ENCODE assay signal across 8 mouse cellular contexts in the genomic region with DNA sequence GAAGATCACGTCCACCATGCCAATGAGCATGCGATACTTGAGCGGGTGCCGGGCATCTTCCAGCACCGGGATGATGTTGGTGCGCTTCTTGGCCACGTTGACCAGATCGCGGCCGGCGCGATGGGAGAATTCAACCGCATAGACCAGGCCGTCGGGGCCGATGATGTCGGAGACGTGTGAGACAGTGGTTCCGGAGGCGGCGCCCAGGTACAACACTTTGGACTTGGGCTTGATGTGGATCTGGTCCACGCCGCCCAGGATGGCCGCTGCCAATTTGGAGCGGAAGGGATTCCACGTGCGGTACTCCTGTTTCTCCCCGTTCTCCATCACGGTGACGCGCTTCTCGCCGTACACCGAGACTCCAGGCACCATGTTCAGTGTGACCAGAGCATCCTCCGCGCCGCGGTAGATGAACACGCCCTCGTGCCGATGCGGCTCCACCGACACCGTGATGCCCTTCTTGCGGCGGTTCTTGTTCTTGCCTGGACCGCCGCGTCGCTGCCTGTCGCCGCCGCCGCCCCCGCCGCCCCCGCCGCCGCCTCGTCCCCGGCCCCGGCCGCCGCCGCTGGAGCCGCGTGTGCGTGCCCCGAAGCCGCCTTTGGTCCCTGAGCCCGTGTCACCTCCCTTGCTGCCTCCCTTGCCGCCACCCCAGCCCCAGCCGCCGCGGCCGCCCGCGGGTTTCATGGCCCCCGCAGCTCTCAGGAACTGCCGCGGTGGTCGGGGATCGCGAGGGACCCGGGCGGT. TPM values are rescaled to one million over a fixed set of nuclear protein-coding genes. Genes with fewer than 3 reads are reported as not detected.
DNase-seq lines count a peak whose midpoint lies in the region; ATAC-seq and TF ChIP-seq lines count a peak whose summit lies in the region.
"Had no signal": no experiment of that assay in that cellular context is flagged by ENCODE, and none has a peak within 500 bp of the region (broad histone marks: within the 10 kb centered on the region; RNA-seq: fewer than 3 reads in every experiment).

No protein-coding gene starts in this region.

- TF ChIP-seq POLR2A in ES-Bruce4 (IDR thresholded peaks at IDR 0.05; ENCODE audit: insufficient read depth, low read length): no peak

- H3K4me3 ChIP-seq in E14TG2a.4 (replicated peaks; ENCODE audit: low read length) (peak overlapping the region; percentile 75), ES-Bruce4 (ENCODE audit: low read depth, low read length) (peak overlapping the region; percentile 61)
- peak overlapping the region; percentile 41 for H3K4me3 ChIP-seq in embryonic facial prominence, embryonic 14.5 days (ENCODE audit: low read depth, low read length)
- peak overlapping the region; percentile 66 for H3K4me3 ChIP-seq in layer of hippocampus, adult 2 months
- peak overlapping the region; percentile 66 for H3K4me3 ChIP-seq in midbrain, embryonic 14.5 days (replicated peaks; ENCODE audit: low read depth, low read length)

- H3K4me1 ChIP-seq in E14TG2a.4 (replicated peaks; ENCODE audit: low read depth, low read length): peaks cover 22% of the 10 kb centered on the region
- no peaks in the 10 kb centered on the region for H3K4me1 ChIP-seq in ES-Bruce4 (ENCODE audit: control insufficient read depth, insufficient read depth, low read length)
- peaks cover 10% of the 10 kb centered on the region; the same call in 1 of the 2 replicates for H3K4me1 ChIP-seq in embryonic facial prominence, embryonic 14.5 days (ENCODE audit: control insufficient read depth, insufficient read depth, low read length)
- H3K4me1 ChIP-seq in midbrain, embryonic 14.5 days (ENCODE audit: control insufficient read depth, insufficient read depth, low read length): peaks cover 13% of the 10 kb centered on the region

- H3K9me3 ChIP-seq in E14TG2a.4 (ENCODE audit: low read length): no peaks in the 10 kb centered on the region
- H3K9me3 ChIP-seq in ES-Bruce4 (replicated peaks; ENCODE audit: control insufficient read depth, insufficient read depth, low read length, poor library complexity, severe bottlenecking): no peaks in the 10 kb centered on the region
- H3K9me3 ChIP-seq in embryonic facial prominence, embryonic 14.5 days (ENCODE audit: control insufficient read depth, low read length): no peaks in the 10 kb centered on the region
- H3K9me3 ChIP-seq in midbrain, embryonic 14.5 days (ENCODE audit: control insufficient read depth, low read length): no peaks in the 10 kb centered on the region

- H3K27me3 ChIP-seq in E14TG2a.4 (ENCODE audit: insufficient read depth, low read length) (peaks cover 68% of the 10 kb centered on the region), ES-Bruce4 (ENCODE audit: control insufficient read depth, insufficient read depth, low read length, poor library complexity, severe bottlenecking) (peaks cover 15% of the 10 kb centered on the region)
- peaks cover 46% of the 10 kb centered on the region for H3K27me3 ChIP-seq in embryonic facial prominence, embryonic 14.5 days (replicated peaks; ENCODE audit: control insufficient read depth, insufficient read depth, low read length)
- H3K27me3 ChIP-seq in midbrain, embryonic 14.5 days (ENCODE audit: control insufficient read depth, insufficient read depth, low read length): peaks cover 23% of the 10 kb centered on the region

- no peak for DNase-seq in embryonic facial prominence, embryonic 14.5 days (ENCODE audit: low spot score)
- DNase-seq in layer of hippocampus, adult 2 months (ENCODE audit: low spot score in 2 of 2): peak; percentile 8 to 30
- peak; percentile 69 for DNase-seq in midbrain, embryonic 14.5 days
- no peak for DNase-seq in urinary bladder, postnatal 25 days (ENCODE audit: low spot score)
- no peak for DNase-seq in c-Kit-positive CD71-positive TER-119-positive erythroid progenitor cells, embryonic 14.5 days (ENCODE audit: low spot score)

- TF ChIP-seq EP300 in ES-Bruce4 (IDR thresholded peaks at IDR 0.05; ENCODE audit: insufficient read depth, low read depth, low read length): no peak

- peak overlapping the region; percentile 66 for H3K4me2 ChIP-seq in embryonic facial prominence, embryonic 14.5 days (ENCODE audit: low read depth, low read length)
- peak overlapping the region; percentile 78 for H3K4me2 ChIP-seq in midbrain, embryonic 14.5 days (ENCODE audit: low read length)

- ATAC-seq in embryonic facial prominence, embryonic 14.5 days (ENCODE audit: low read depth): peak; percentile 18; the same call in 1 of the 2 replicates
- ATAC-seq in midbrain, embryonic 14.5 days (ENCODE audit: low FRiP score, low TSS enrichment): peak; percentile 75

- H3K36me3 ChIP-seq in E14TG2a.4 (ENCODE audit: insufficient read depth, low read length): no peaks in the 10 kb centered on the region
- H3K36me3 ChIP-seq in ES-Bruce4 (ENCODE audit: control insufficient read depth, insufficient read depth, low read length, poor library complexity, severe bottlenecking): no peaks in the 10 kb centered on the region
- no peaks in the 10 kb centered on the region for H3K36me3 ChIP-seq in embryonic facial prominence, embryonic 14.5 days (ENCODE audit: control insufficient read depth, insufficient read depth, low read length)
- no peaks in the 10 kb centered on the region for H3K36me3 ChIP-seq in midbrain, embryonic 14.5 days (ENCODE audit: control insufficient read depth, insufficient read depth, low read length)

- no peak for TF ChIP-seq CTCF in E14TG2a.4 (conservative IDR thresholded peaks at IDR 0.05; ENCODE audit: low read length)
- TF ChIP-seq CTCF in ES-Bruce4 (IDR thresholded peaks at IDR 0.05; ENCODE audit: low read depth, low read length): no peak
- no peak for TF ChIP-seq CTCF in layer of hippocampus, adult 2 months (conservative IDR thresholded peaks at IDR 0.05)

- 0 out of 2 replicates have a peak overlapping the region, but pooled peaks have one; percentile 24 for H3K9ac ChIP-seq in ES-Bruce4 (ENCODE audit: low read depth, poor library complexity, severe bottlenecking)
- peak overlapping the region; percentile 40; the same call in 1 of the 2 replicates for H3K9ac ChIP-seq in embryonic facial prominence, embryonic 14.5 days (ENCODE audit: low read depth, low read length)
- peak overlapping the region; percentile 85 for H3K9ac ChIP-seq in midbrain, embryonic 14.5 days (replicated peaks; ENCODE audit: low read length)

- WGBS in embryonic facial prominence, embryonic 14.5 days: 9% methylated on average over 21 of the region's 86 CpGs
- WGBS in midbrain, embryonic 14.5 days: 2% methylated on average over 85 of the region's 86 CpGs

- H3K27ac ChIP-seq in ES-Bruce4 (ENCODE audit: insufficient read depth, low read length): no peak overlapping the region
- no peak overlapping the region for H3K27ac ChIP-seq in embryonic facial prominence, embryonic 14.5 days (replicated peaks; ENCODE audit: low read depth, low read length)
- H3K27ac ChIP-seq in layer of hippocampus, adult 2 months: peak overlapping the region; percentile 94
- peak overlapping the region; percentile 86 for H3K27ac ChIP-seq in midbrain, embryonic 14.5 days (replicated peaks; ENCODE audit: low read depth, low read length)

RNA-seq across cellular contexts. Expression of a gene that starts 0.8 kb away (rescaled TPM):
- not detected in 2 replicates for polyA plus RNA-seq in ES-Bruce4 (2011; ENCODE audit: insufficient read depth, insufficient read length, low read depth, missing spikeins)
- 0.58 and 1.1 TPM in 2 replicates for polyA plus RNA-seq in embryonic facial prominence, embryonic 14.5 days (2014; fragmentation: Nextera tagmentation; extraction: Ambion mirVana)
- 10 to 100 TPM; 42.9 to 48.9 TPM for total RNA-seq in layer of hippocampus, adult 2 months (2021)
- 24.7 and 34.8 TPM in 2 replicates for polyA plus RNA-seq in midbrain, embryonic 14.5 days (2014; fragmentation: Nextera tagmentation; extraction: Ambion mirVana)
- total RNA-seq: common myeloid progenitor, adult 5-6 weeks had no signal

RNA-seq across cellular contexts. Expression of a gene that starts 28.6 kb away (rescaled TPM):
- polyA plus RNA-seq in ES-Bruce4 (2011; ENCODE audit: insufficient read depth, insufficient read length, low read depth, missing spikeins): 27.8 and 29.3 TPM in 2 replicates
- 21.2 and 21.4 TPM in 2 replicates for polyA plus RNA-seq in embryonic facial prominence, embryonic 14.5 days (2014; fragmentation: Nextera tagmentation; extraction: Ambion mirVana)
- 10 to 100 TPM; 35.6 to 38.0 TPM for total RNA-seq in layer of hippocampus, adult 2 months (2021)
- 29.0 and 36.8 TPM in 2 replicates for polyA plus RNA-seq in midbrain, embryonic 14.5 days (2014; fragmentation: Nextera tagmentation; extraction: Ambion mirVana)

RNA-seq across cellular contexts. Expression of a gene that starts 36.4 kb away (rescaled TPM):
- 166 and 177 TPM in 2 replicates for polyA plus RNA-seq in ES-Bruce4 (2011; ENCODE audit: insufficient read depth, insufficient read length, low read depth, missing spikeins)
- polyA plus RNA-seq in embryonic facial prominence, embryonic 14.5 days (2014; fragmentation: Nextera tagmentation; extraction: Ambion mirVana): 85.9 and 93.8 TPM in 2 replicates
- total RNA-seq in layer of hippocampus, adult 2 months (2021): 10 to 100 TPM; 45.6 to 53.6 TPM
- polyA plus RNA-seq in midbrain, embryonic 14.5 days (2014; fragmentation: Nextera tagmentation; extraction: Ambion mirVana): 72.0 and 73.1 TPM in 2 replicates

Comparison
In these comparisons a context has a peak if more than half of its experiments do, and no peak if none do; other contexts are left out.
1. H3K27ac ChIP-seq: peak in layer of hippocampus, adult 2 months (single experiment) and midbrain, embryonic 14.5 days (single experiment); none in ES-Bruce4 (single experiment) and embryonic facial prominence, embryonic 14.5 days (single experiment).
2. H3K9ac ChIP-seq: peak in every context shown above with its lines; median percentile 85 in midbrain, embryonic 14.5 days; 40 in embryonic facial prominence, embryonic 14.5 days; 24 in ES-Bruce4.
3. DNase-seq: peak in layer of hippocampus, adult 2 months (2 of 2) and midbrain, embryonic 14.5 days (single experiment); none in embryonic facial prominence, embryonic 14.5 days (single experiment), urinary bladder, postnatal 25 days (single experiment) and c-Kit-positive CD71-positive TER-119-positive erythroid progenitor cells, embryonic 14.5 days (single experiment).
4. RNA of a gene that starts 0.8 kb away (polyA plus RNA-seq): 24.7 to 34.8 TPM in midbrain, embryonic 14.5 days; 0.58 to 1.1 TPM in embryonic facial prominence, embryonic 14.5 days and not detected in ES-Bruce4; every median in the first group is over 10 times any median in the second.
5. Peak in every context shown above with its lines, with median percentiles within 50 percentile points of each other: H3K4me3 ChIP-seq.